Mouse (Mus musculus): ENCODE measurements around the gene Fam20c. TPM values are rescaled to one million over a fixed set of nuclear protein-coding genes. Genes with fewer than 3 reads are reported as not detected.

Gene Fam20c
- polyA plus RNA-seq, 1 experiment from 2014 or later, result 19.9 TPM

DNA sequence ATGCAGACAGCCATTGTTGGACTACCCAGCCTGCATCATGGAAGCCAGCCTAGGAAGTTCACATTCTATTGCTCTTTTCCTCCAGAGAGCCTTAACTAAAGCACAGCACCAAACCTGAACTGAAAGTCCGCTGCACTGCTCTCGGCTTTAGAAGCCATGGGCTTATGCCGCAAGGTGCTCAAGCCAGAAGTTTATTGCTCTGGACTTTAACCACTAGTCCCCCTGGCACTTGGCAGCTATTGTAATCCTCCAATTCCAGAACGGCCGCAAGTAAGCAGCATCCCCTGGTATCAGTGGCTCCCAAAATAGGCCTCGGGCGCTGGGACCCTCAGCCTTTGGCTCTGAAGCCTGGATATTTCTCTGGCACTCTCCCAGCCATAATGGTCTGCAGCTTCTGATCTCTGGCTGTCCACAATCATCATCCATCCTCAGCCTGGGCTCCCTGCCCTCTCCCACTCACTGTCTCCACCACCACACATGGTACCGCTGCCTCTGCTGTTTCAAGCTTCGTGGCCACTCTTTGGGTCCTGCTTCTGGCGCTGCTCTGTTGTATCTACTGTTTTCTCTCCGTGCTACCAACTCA lies 20.9 kb upstream of the Fam20c start:
- 89% methylated on average over 11 of the region's 11 CpGs for WGBS
- ATAC-seq (ENCODE audit: low FRiP score, low TSS enrichment), result no peak
- no peak overlapping the region for H3K4me2 ChIP-seq (replicated peaks; ENCODE audit: low read depth, low read length)
- no peaks in the 10 kb centered on the region for H3K9me3 ChIP-seq (ENCODE audit: control insufficient read depth, low read length)
- H3K4me3 ChIP-seq (ENCODE audit: low read length), result no peak overlapping the region
- H3K9ac ChIP-seq (ENCODE audit: low read depth, low read length), result no peak overlapping the region
- no peaks in the 10 kb centered on the region for H3K27me3 ChIP-seq (ENCODE audit: control insufficient read depth, insufficient read depth, low read length)
- H3K27ac ChIP-seq (ENCODE audit: low read depth, low read length), result no peak overlapping the region
- H3K36me3 ChIP-seq (ENCODE audit: control insufficient read depth, insufficient read depth, low read length), result no peaks in the 10 kb centered on the region
- 0 out of 2 replicates have a peak, but pooled peaks cover 5% of the 10 kb centered on the region for H3K4me1 ChIP-seq (ENCODE audit: control insufficient read depth, insufficient read depth, low read length)

DNA sequence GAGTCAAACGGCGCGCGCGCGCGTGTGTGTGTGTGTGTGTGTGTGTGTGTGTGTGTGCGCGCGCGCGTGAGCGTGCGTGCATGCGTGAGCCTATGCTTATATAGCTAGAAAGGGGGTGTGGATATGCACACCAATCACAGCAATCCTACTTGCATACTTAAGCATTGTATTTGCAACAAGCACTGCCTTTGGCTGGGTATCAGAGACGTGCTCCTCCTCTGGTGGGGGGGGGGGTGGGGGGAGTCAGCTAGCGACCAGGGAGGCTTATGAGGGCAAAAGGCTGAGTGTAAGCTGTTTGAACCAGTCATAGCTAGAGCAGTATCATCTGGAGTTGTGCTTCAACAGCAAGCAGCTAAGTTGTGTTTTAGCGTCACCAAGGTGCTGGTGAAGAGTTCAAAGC lies 20.3 kb upstream of the Fam20c start:
- Histone ChIP-seq H3K27ac (ENCODE audit: low read depth, low read length) (no peak overlapping the region), H3K27me3 (ENCODE audit: control insufficient read depth, insufficient read depth, low read length) (no peaks in the 10 kb centered on the region), H3K4me2 (replicated peaks; ENCODE audit: low read depth, low read length) (no peak overlapping the region), H3K9ac (ENCODE audit: low read depth, low read length) (no peak overlapping the region), H3K4me3 (ENCODE audit: low read length) (no peak overlapping the region), H3K4me1 (ENCODE audit: control insufficient read depth, insufficient read depth, low read length) (0 out of 2 replicates have a peak, but pooled peaks cover 5% of the 10 kb centered on the region), H3K36me3 (ENCODE audit: control insufficient read depth, insufficient read depth, low read length) (no peaks in the 10 kb centered on the region), H3K9me3 (ENCODE audit: control insufficient read depth, low read length) (no peaks in the 10 kb centered on the region)
- WGBS, result 78% methylated on average over 18 of the region's 18 CpGs
- peak; percentile 67; the same call in 1 of the 2 replicates for ATAC-seq (ENCODE audit: low FRiP score, low TSS enrichment)

DNA sequence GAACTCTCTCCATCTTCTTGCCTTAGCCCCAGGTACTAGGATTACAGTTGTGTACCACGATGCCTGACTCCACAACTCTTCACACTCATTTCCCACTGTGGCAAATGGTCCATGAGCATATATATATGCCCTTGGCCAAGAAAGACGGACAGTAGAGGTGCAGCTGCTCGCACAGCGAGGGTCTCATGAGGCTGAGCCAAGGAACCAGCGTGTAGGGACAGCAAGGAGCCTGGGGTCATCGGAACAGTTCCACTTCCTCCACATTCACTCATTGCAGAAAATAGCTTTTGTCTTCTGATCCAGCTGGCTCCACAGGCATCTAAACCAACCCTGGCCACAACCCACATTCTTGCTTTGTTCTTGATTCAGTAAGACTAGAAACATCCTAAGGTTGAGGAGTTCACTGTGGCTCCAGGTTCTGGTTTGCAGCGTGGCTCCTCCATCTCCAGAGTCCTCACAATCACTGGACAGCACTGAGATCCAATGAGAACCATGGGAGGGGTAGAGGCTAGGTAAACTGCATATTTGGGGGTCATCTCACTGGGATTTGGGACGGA lies 19.0 kb upstream of the Fam20c start:
- ATAC-seq (ENCODE audit: low FRiP score, low TSS enrichment), result no peak
- WGBS, result 86% methylated on average over 8 of the region's 8 CpGs
- H3K36me3 ChIP-seq (ENCODE audit: control insufficient read depth, insufficient read depth, low read length), result no peaks in the 10 kb centered on the region
- peaks cover 4% of the 10 kb centered on the region for H3K9me3 ChIP-seq (ENCODE audit: control insufficient read depth, low read length)
- H3K9ac ChIP-seq (ENCODE audit: low read depth, low read length), result no peak overlapping the region
- H3K4me3 ChIP-seq (ENCODE audit: low read length), result no peak overlapping the region
- H3K27ac ChIP-seq (ENCODE audit: low read depth, low read length), result no peak overlapping the region
- H3K27me3 ChIP-seq (ENCODE audit: control insufficient read depth, insufficient read depth, low read length), result no peaks in the 10 kb centered on the region
- 0 out of 2 replicates have a peak, but pooled peaks cover 5% of the 10 kb centered on the region for H3K4me1 ChIP-seq (ENCODE audit: control insufficient read depth, insufficient read depth, low read length)
- no peak overlapping the region for H3K4me2 ChIP-seq (replicated peaks; ENCODE audit: low read depth, low read length)

DNA sequence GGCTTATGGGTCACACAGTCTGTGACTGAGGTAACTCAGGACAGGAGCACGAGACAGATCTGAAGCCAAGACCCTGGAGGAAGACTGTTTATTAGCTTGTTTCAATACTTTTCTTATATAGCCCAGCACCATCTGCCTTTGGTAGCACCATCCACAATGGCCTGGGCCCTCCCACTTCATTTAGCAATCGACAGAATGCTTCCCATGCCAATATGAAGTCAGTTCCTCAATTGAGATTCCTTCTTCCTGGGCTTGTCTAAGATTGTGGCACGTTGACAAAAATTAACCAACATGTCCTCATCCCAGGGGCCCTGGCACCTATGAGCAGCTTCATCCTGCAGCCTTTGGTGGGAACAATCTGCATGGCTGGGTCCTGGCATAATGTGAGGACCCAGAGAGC lies 14.2 kb upstream of the Fam20c start:
- Histone ChIP-seq H3K9me3 (ENCODE audit: control insufficient read depth, low read length) (peaks cover 4% of the 10 kb centered on the region), H3K4me3 (ENCODE audit: low read length) (no peak overlapping the region), H3K4me2 (replicated peaks; ENCODE audit: low read depth, low read length) (no peak overlapping the region), H3K36me3 (ENCODE audit: control insufficient read depth, insufficient read depth, low read length) (no peaks in the 10 kb centered on the region), H3K4me1 (ENCODE audit: control insufficient read depth, insufficient read depth, low read length) (no peaks in the 10 kb centered on the region; the same call in 1 of the 2 replicates), H3K9ac (ENCODE audit: low read depth, low read length) (no peak overlapping the region), H3K27ac (ENCODE audit: low read depth, low read length) (no peak overlapping the region), H3K27me3 (ENCODE audit: control insufficient read depth, insufficient read depth, low read length) (no peaks in the 10 kb centered on the region)
- ATAC-seq (ENCODE audit: low FRiP score, low TSS enrichment), result no peak
- WGBS, result 80% methylated on average over 3 of the region's 3 CpGs

DNA sequence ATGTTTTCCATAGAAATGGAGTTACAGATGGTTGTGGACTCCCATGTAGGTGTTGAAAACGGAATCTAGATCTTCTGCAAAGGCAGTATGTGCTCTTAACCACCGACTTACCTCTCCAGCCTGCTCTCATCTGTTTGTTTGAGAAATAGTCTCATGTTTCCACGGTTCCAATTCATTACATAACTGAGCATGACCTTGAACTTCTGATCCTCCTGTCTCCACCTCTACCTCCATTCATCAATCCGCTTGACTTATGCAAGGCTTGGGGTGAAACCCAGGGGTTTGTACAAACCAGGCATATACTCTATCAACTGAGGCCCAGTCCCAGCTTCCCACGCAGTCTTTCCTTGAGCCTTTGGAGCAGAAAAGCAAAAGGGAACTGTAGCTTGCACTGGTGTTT lies 12.8 kb upstream of the Fam20c start:
- no peak overlapping the region for H3K9ac ChIP-seq (ENCODE audit: low read depth, low read length)
- no peaks in the 10 kb centered on the region for H3K27me3 ChIP-seq (ENCODE audit: control insufficient read depth, insufficient read depth, low read length)
- peaks cover 4% of the 10 kb centered on the region for H3K9me3 ChIP-seq (ENCODE audit: control insufficient read depth, low read length)
- no peaks in the 10 kb centered on the region; the same call in 1 of the 2 replicates for H3K4me1 ChIP-seq (ENCODE audit: control insufficient read depth, insufficient read depth, low read length)
- no peak overlapping the region for H3K27ac ChIP-seq (ENCODE audit: low read depth, low read length)
- no peak overlapping the region for H3K4me2 ChIP-seq (replicated peaks; ENCODE audit: low read depth, low read length)
- WGBS, result 57% methylated on average over 5 of the region's 5 CpGs
- H3K4me3 ChIP-seq (ENCODE audit: low read length), result no peak overlapping the region
- H3K36me3 ChIP-seq (ENCODE audit: control insufficient read depth, insufficient read depth, low read length), result no peaks in the 10 kb centered on the region
- no peak for ATAC-seq (ENCODE audit: low FRiP score, low TSS enrichment)

DNA sequence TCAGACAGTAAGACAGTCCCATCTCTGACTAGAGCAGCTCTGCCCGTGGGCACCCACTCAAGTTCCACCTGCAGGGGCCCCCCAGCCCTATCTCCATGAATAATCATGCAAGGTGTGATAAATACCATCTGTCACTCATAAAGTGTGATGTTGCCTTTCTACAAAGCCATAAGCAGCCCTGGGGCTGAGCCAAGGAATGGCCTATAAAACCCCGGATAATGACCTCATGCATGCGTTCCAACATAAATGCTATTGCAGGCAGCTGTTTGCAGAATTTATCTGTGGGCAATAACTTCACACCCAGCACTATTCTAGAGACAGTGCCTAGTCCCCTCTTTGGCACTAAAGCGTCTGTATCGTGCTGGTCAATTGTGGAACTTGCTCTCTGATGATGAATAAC lies 12.0 kb upstream of the Fam20c start:
- H3K27ac ChIP-seq (ENCODE audit: low read depth, low read length), result no peak overlapping the region
- no peak overlapping the region for H3K9ac ChIP-seq (ENCODE audit: low read depth, low read length)
- H3K27me3 ChIP-seq (ENCODE audit: control insufficient read depth, insufficient read depth, low read length), result no peaks in the 10 kb centered on the region
- H3K9me3 ChIP-seq (ENCODE audit: control insufficient read depth, low read length), result peaks cover 4% of the 10 kb centered on the region
- H3K4me2 ChIP-seq (replicated peaks; ENCODE audit: low read depth, low read length), result no peak overlapping the region
- no peak overlapping the region for H3K4me3 ChIP-seq (ENCODE audit: low read length)
- no peaks in the 10 kb centered on the region for H3K36me3 ChIP-seq (ENCODE audit: control insufficient read depth, insufficient read depth, low read length)
- WGBS, result 54% methylated on average over 5 of the region's 5 CpGs
- ATAC-seq (ENCODE audit: low FRiP score, low TSS enrichment), result no peak
- no peaks in the 10 kb centered on the region; the same call in 1 of the 2 replicates for H3K4me1 ChIP-seq (ENCODE audit: control insufficient read depth, insufficient read depth, low read length)

DNA sequence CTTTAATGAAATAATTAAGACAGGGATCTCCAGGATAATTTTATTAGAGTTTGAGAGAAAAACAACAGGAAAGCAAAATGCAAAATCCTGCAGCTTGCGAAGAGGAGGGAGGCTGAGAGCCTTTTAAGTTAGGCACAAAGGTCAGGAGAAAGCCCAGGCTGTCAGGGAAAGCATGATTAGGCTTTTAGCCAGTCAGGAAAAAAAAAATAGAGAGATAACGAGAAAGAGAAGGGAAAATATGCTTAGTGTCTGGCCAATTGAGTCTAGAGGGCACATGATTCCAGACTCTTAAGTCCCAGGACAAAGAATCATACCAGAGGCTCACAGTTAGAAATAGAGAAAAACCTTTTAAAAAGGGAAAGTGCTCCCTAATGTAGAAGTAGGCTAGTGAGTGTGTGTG lies 10.7 kb upstream of the Fam20c start:
- H3K27ac ChIP-seq (ENCODE audit: low read depth, low read length), result no peak overlapping the region
- H3K4me1 ChIP-seq (ENCODE audit: control insufficient read depth, insufficient read depth, low read length), result no peaks in the 10 kb centered on the region; the same call in 1 of the 2 replicates
- H3K9me3 ChIP-seq (ENCODE audit: control insufficient read depth, low read length), result peaks cover 4% of the 10 kb centered on the region
- no peaks in the 10 kb centered on the region for H3K36me3 ChIP-seq (ENCODE audit: control insufficient read depth, insufficient read depth, low read length)
- H3K4me3 ChIP-seq (ENCODE audit: low read length), result no peak overlapping the region
- WGBS, result 42% methylated on average over 2 of the region's 2 CpGs
- H3K9ac ChIP-seq (ENCODE audit: low read depth, low read length), result no peak overlapping the region
- no peaks in the 10 kb centered on the region for H3K27me3 ChIP-seq (ENCODE audit: control insufficient read depth, insufficient read depth, low read length)
- H3K4me2 ChIP-seq (replicated peaks; ENCODE audit: low read depth, low read length), result no peak overlapping the region
- ATAC-seq (ENCODE audit: low FRiP score, low TSS enrichment), result no peak

DNA sequence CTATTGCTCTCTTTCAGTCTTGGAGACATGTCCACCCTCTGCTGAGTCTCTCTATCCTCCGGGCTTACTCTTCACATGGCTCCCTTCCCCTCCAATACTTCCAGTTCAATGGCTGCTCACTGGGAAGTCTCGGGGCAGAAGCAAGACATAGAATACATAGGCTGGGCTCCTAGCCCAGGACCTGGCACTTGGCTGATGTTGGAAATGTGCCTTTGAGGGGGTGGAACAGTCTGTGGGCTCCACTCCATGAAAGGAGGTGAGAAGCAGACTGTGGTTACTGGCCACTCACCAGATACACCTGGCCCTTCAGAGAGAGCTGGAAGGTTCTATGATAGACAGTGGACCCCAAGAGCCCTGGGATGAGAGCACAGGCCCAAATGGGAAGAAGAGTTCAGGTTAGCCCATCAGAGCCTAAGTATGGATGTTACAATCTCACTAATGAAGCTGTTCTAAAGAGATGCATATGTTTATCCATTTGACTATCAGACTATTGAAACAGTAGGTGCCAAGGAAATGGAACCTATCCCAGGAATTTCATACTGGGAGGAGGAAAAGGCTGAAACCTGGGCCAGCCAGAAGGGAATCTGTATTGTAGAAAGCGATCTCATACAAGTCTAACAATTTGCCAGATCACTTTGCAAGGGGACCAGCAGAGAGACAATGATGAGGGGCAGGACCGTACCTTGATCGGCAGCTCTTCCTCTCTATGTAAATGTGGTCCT lies 8.8 kb upstream of the Fam20c start:
- H3K9ac ChIP-seq (ENCODE audit: low read depth, low read length), result no peak overlapping the region

DNA sequence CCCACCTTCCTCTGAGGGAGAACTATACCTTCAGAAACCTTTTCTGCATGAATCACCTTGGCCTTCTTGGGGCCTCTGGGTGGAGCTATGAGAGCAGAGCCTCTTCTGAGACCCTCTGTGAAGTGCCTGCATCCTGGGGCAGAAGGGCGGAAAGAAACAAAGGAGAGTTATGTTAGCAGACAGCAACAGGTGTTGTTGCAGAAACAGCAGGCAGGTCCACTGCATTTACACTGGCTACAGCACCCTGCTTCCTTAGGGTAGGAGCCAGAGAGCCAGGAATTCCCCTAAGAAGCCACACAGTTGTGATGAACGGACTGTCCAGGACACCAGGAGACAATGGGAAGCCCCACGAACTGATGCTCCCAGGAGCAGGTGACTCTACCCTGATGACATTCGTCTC lies 1.0 kb upstream of the Fam20c start:
- Histone ChIP-seq H3K36me3 (ENCODE audit: control insufficient read depth, insufficient read depth, low read length) (no peaks in the 10 kb centered on the region; the same call in 1 of the 2 replicates), H3K4me1 (ENCODE audit: control insufficient read depth, insufficient read depth, low read length) (peaks cover 17% of the 10 kb centered on the region), H3K9ac (ENCODE audit: low read depth, low read length) (no peak overlapping the region), H3K27me3 (ENCODE audit: control insufficient read depth, insufficient read depth, low read length) (peaks cover 11% of the 10 kb centered on the region), H3K27ac (ENCODE audit: low read depth, low read length) (no peak overlapping the region), H3K4me3 (ENCODE audit: low read length) (no peak overlapping the region), H3K4me2 (replicated peaks; ENCODE audit: low read depth, low read length) (no peak overlapping the region), H3K9me3 (ENCODE audit: control insufficient read depth, low read length) (no peaks in the 10 kb centered on the region)
- WGBS, result 57% methylated on average over 4 of the region's 4 CpGs
- no peak for ATAC-seq (ENCODE audit: low FRiP score, low TSS enrichment)

More for the DNA sequence above, 8.8 kb upstream of the Fam20c start:
- no peaks in the 10 kb centered on the region for H3K36me3 ChIP-seq (ENCODE audit: control insufficient read depth, insufficient read depth, low read length)
- WGBS, result 91% methylated on average over 5 of the region's 5 CpGs
- no peak overlapping the region for H3K4me2 ChIP-seq (replicated peaks; ENCODE audit: low read depth, low read length)
- no peaks in the 10 kb centered on the region; the same call in 1 of the 2 replicates for H3K4me1 ChIP-seq (ENCODE audit: control insufficient read depth, insufficient read depth, low read length)
- no peaks in the 10 kb centered on the region for H3K27me3 ChIP-seq (ENCODE audit: control insufficient read depth, insufficient read depth, low read length)
- no peak overlapping the region for H3K4me3 ChIP-seq (ENCODE audit: low read length)
- H3K27ac ChIP-seq (ENCODE audit: low read depth, low read length), result no peak overlapping the region
- no peaks in the 10 kb centered on the region for H3K9me3 ChIP-seq (ENCODE audit: control insufficient read depth, low read length)
- no peak for ATAC-seq (ENCODE audit: low FRiP score, low TSS enrichment)
